Mouse (Mus musculus) midbrain, embryonic 14.5 days (tissue): ENCODE measurements around the gene 4930550C14Rik. TPM values are rescaled to one million over a fixed set of nuclear protein-coding genes. Genes with fewer than 3 reads are reported as not detected.

ENCODE experiments used
- ATAC-seq: fragments of 200-750 bp; cut with Nextera tagmentation; 2 replicates; pipeline ENCODE4 v1.8.0; 2017; ENCODE audit warnings: moderate number of reproducible peaks, moderate library complexity; ENCODE audit not compliant: low FRiP score, low TSS enrichment
- DNase-seq: peaks from one replicate; pipeline ENCODE4 v3.0.0-alpha.2; 2015
- H3K27ac ChIP-seq: fragments of 300-500 bp; sonication (generic); replicated peaks from 2 replicates; pipeline ENCODE4 v1.5.1; 2014; ENCODE audit warnings: mild to moderate bottlenecking, low read depth, low read length, moderate library complexity
- H3K27me3 ChIP-seq: fragments of 300-500 bp; sonication (generic); 2 replicates; pipeline ENCODE4 v1.6.1; 2014; ENCODE audit warnings: low read length, control low read depth, mixed read lengths; ENCODE audit not compliant: control insufficient read depth, insufficient read depth
- H3K36me3 ChIP-seq: fragments of 300-500 bp; sonication (generic); 2 replicates; pipeline ENCODE4 v1.6.1; 2014; ENCODE audit warnings: low read length, control low read depth; ENCODE audit not compliant: control insufficient read depth, insufficient read depth
- H3K4me1 ChIP-seq: fragments of 300-500 bp; sonication (generic); 2 replicates; pipeline ENCODE4 v1.6.1; 2014; ENCODE audit warnings: mild to moderate bottlenecking, antibody characterized with exemption, low read length, control low read depth; ENCODE audit not compliant: control insufficient read depth, insufficient read depth
- H3K4me2 ChIP-seq: fragments of 300-500 bp; sonication (generic); 2 replicates; pipeline ENCODE4 v1.6.1; 2014; ENCODE audit warnings: mild to moderate bottlenecking, low read length, moderate library complexity
- H3K4me3 ChIP-seq: fragments of 300-500 bp; sonication (generic); replicated peaks from 2 replicates; pipeline ENCODE4 v1.5.1; 2014; ENCODE audit warnings: low read depth, low read length
- H3K9ac ChIP-seq: fragments of 300-500 bp; sonication (generic); replicated peaks from 2 replicates; pipeline ENCODE4 v1.6.1; 2014; ENCODE audit warnings: mild to moderate bottlenecking, low read length, moderate library complexity
- H3K9me3 ChIP-seq: fragments of 300-500 bp; sonication (generic); 2 replicates; pipeline ENCODE4 v1.6.1; 2016; ENCODE audit warnings: low read length, control low read depth, mixed read lengths; ENCODE audit not compliant: control insufficient read depth
- WGBS: fragments of 180-500 bp; shearing (Covaris S2); extraction: QIAGEN DNeasy Blood & Tissue Kit; methylation state at CpG from one replicate; pipeline ENCODE4 v1.1.7; 2014; 5-methylcytosine and 5-hydroxymethylcytosine counted together
- polyA plus RNA-seq: library from polyadenylated mRNA; unstranded; fragments of >200 nt; fragmentation: Nextera tagmentation; extraction: Ambion mirVana; gene quantifications from 2 replicates; pipeline ENCODE4 v1.2.1, GENCODE M21; 2014

Gene 4930550C14Rik
- polyA plus RNA-seq, 1 experiment from 2014 or later, result 0.41 TPM

- WGBS, result 93% methylated on average over 8 of the region's 8 CpGs
Measured at GRCm38 (mm10) chr9:53399537-53399936, 2.6 kb upstream of the 4930550C14Rik start.

GRCm38 (mm10) chr9:53400696-53401095 is 1.4 kb upstream of the 4930550C14Rik start:
- Histone ChIP-seq H3K27ac (no peak overlapping the region), H3K36me3 (no peaks in the 10 kb centered on the region), H3K9ac (no peak overlapping the region), H3K4me1 (peaks cover 15% of the 10 kb centered on the region), H3K4me3 (no peak overlapping the region), H3K4me2 (no peak overlapping the region), H3K9me3 (no peaks in the 10 kb centered on the region), H3K27me3 (no peaks in the 10 kb centered on the region)
- WGBS, result 89% methylated on average over 4 of the region's 4 CpGs
- ATAC-seq, result no peak
- no peak for DNase-seq

More at GRCm38 (mm10) chr9:53399537-53399936, 2.6 kb upstream of the 4930550C14Rik start:
- DNase-seq (no peak), ATAC-seq (no peak)
- no peak overlapping the region for H3K27ac ChIP-seq
- no peaks in the 10 kb centered on the region for H3K27me3 ChIP-seq
- H3K36me3 ChIP-seq, result no peaks in the 10 kb centered on the region
- H3K4me1 ChIP-seq, result peaks cover 8% of the 10 kb centered on the region; the same call in 1 of the 2 replicates
- no peaks in the 10 kb centered on the region for H3K9me3 ChIP-seq
- H3K9ac ChIP-seq, result no peak overlapping the region
- no peak overlapping the region for H3K4me3 ChIP-seq
- no peak overlapping the region for H3K4me2 ChIP-seq

GRCm38 (mm10) chr9:53401146-53401545 is 979 bp upstream of the 4930550C14Rik start:
- Histone ChIP-seq H3K9ac (no peak overlapping the region), H3K9me3 (no peaks in the 10 kb centered on the region), H3K27ac (no peak overlapping the region), H3K27me3 (no peaks in the 10 kb centered on the region), H3K4me3 (no peak overlapping the region), H3K4me2 (no peak overlapping the region), H3K36me3 (no peaks in the 10 kb centered on the region), H3K4me1 (peaks cover 15% of the 10 kb centered on the region)
- DNase-seq (no peak), ATAC-seq (no peak)
- WGBS, result 90% methylated on average over 8 of the region's 8 CpGs

GRCm38 (mm10) chr9:53402991-53403390 is 866 bp downstream of the 4930550C14Rik start:
- no peaks in the 10 kb centered on the region for H3K9me3 ChIP-seq
- H3K27me3 ChIP-seq, result no peaks in the 10 kb centered on the region
- H3K4me1 ChIP-seq, result peaks cover 15% of the 10 kb centered on the region
- no peak overlapping the region for H3K4me3 ChIP-seq
- no peak for DNase-seq
- WGBS, result 81% methylated on average over 8 of the region's 8 CpGs
- no peak overlapping the region for H3K4me2 ChIP-seq
- no peak overlapping the region for H3K9ac ChIP-seq
- no peak overlapping the region for H3K27ac ChIP-seq
- no peaks in the 10 kb centered on the region for H3K36me3 ChIP-seq
- ATAC-seq, result no peak

- Histone ChIP-seq H3K9me3 (no peaks in the 10 kb centered on the region), H3K4me2 (peak overlapping the region; percentile 61), H3K27ac (peak overlapping the region; percentile 92; the same call in 1 of the 2 replicates), H3K9ac (no peak overlapping the region), H3K4me1 (peaks cover 15% of the 10 kb centered on the region), H3K27me3 (no peaks in the 10 kb centered on the region), H3K36me3 (no peaks in the 10 kb centered on the region), H3K4me3 (no peak overlapping the region)
- ATAC-seq (peak; percentile 41; the same call in 1 of the 2 replicates), DNase-seq (peak; percentile 72)
- 74% methylated on average over 6 of the region's 6 CpGs for WGBS
Measured at GRCm38 (mm10) chr9:53404050-53404752, 2.1 kb downstream of the 4930550C14Rik start.

- ATAC-seq (peak; percentile 94), DNase-seq (peak; percentile 96)
- Histone ChIP-seq H3K27ac (peak overlapping the region; percentile 92), H3K36me3 (no peaks in the 10 kb centered on the region), H3K9me3 (no peaks in the 10 kb centered on the region), H3K4me1 (peaks cover 15% of the 10 kb centered on the region), H3K4me3 (peak overlapping the region; percentile 33), H3K4me2 (peak overlapping the region; percentile 61), H3K27me3 (no peaks in the 10 kb centered on the region), H3K9ac (peak overlapping the region; percentile 51)
- 15% methylated on average over 21 of the region's 21 CpGs for WGBS
Measured at GRCm38 (mm10) chr9:53404753-53405722, 2.9 kb downstream of the 4930550C14Rik start.

GRCm38 (mm10) chr9:53408548-53408947 is 6.4 kb downstream of the 4930550C14Rik start:
- H3K9ac ChIP-seq, result no peak overlapping the region
- ATAC-seq, result no peak
- DNase-seq, result no peak
- H3K4me3 ChIP-seq, result no peak overlapping the region
- 89% methylated on average over 4 of the region's 4 CpGs for WGBS
- no peaks in the 10 kb centered on the region for H3K27me3 ChIP-seq
- H3K36me3 ChIP-seq, result no peaks in the 10 kb centered on the region
- H3K27ac ChIP-seq, result no peak overlapping the region
- no peak overlapping the region for H3K4me2 ChIP-seq
- peaks cover 11% of the 10 kb centered on the region; the same call in 1 of the 2 replicates for H3K4me1 ChIP-seq
- H3K9me3 ChIP-seq, result no peaks in the 10 kb centered on the region

- no peak for DNase-seq
- no peaks in the 10 kb centered on the region for H3K36me3 ChIP-seq
- no peaks in the 10 kb centered on the region for H3K9me3 ChIP-seq
- no peak for ATAC-seq
- H3K9ac ChIP-seq, result no peak overlapping the region
- no peak overlapping the region for H3K27ac ChIP-seq
- no peaks in the 10 kb centered on the region for H3K27me3 ChIP-seq
- peaks cover 11% of the 10 kb centered on the region; the same call in 1 of the 2 replicates for H3K4me1 ChIP-seq
- WGBS, result 90% methylated on average over 2 of the region's 2 CpGs
- no peak overlapping the region for H3K4me2 ChIP-seq
- no peak overlapping the region for H3K4me3 ChIP-seq
Measured at GRCm38 (mm10) chr9:53408953-53409361, 6.8 kb downstream of the 4930550C14Rik start.
